Mouse (Mus musculus): Measurements from ENCODE around the gene Slc6a9.

GRCm38 (mm10) chr4:117914031-117914430 lies 79.7 kb downstream of the Slc6a9 start:
- TF ChIP-seq CTCF (IDR thresholded peaks at IDR 0.05; ENCODE audit: low read depth, low read length) (no peak), POLR2A (IDR thresholded peaks at IDR 0.05; ENCODE audit: extremely low read depth, insufficient read depth, low read length) (no peak)
